Mouse (Mus musculus): ENCODE data around the gene Chst5.

GRCm38 (mm10) chr8:111957231-111957630 lies 47.0 kb upstream of the Chst5 start:
- TF ChIP-seq HCFC1 (IDR thresholded peaks at IDR 0.05; ENCODE audit: borderline replicate concordance, insufficient read depth, low read length): no peak
- TF ChIP-seq CHD2 (IDR thresholded peaks at IDR 0.05; ENCODE audit: low read depth, low read length): no peak
- TF ChIP-seq MAFK (IDR thresholded peaks at IDR 0.05; ENCODE audit: insufficient read depth, low read depth, low read length): no peak

Measured in ES-E14 (cell line).